Mouse (Mus musculus): ENCODE measurements around the gene Tomm20. TPM values are rescaled to one million over a fixed set of nuclear protein-coding genes. Genes with fewer than 3 reads are reported as not detected.

Tomm20 gene
- polyA plus RNA-seq, 1 experiment from 2014 or later: 185 TPM

DNA sequence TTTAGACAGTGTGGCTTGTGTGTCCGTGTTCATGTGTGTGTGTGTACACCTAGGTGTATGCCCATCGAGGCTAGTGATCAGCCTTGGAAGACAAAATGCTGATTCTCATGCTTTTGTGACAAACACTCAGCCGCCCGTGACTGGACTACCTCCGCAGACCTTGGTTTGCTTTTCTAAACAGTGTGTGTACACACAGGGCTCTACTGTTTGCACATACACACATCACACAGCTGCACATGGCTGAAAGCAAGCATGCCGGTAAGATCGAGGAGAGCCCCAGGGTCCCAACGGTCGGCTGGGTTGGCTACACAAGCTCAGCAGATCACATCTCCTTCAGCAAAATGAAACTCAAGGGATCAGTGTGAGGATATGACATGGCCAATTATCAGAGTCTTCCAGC, 41.7 kb downstream of the Tomm20 start:
- ATAC-seq (ENCODE audit: insufficient number of reproducible peaks, low FRiP score, low TSS enrichment, low read depth): no peak
- Histone ChIP-seq H3K27me3 (no peaks in the 10 kb centered on the region), H3K4me1 (0 out of 2 replicates have a peak, but pooled peaks cover 5% of the 10 kb centered on the region), H3K27ac (replicated peaks) (no peak overlapping the region), H3K9me3 (replicated peaks) (no peaks in the 10 kb centered on the region), H3K9ac (no peak overlapping the region), H3K4me2 (replicated peaks) (no peak overlapping the region), H3K4me3 (replicated peaks) (no peak overlapping the region), H3K36me3 (no peaks in the 10 kb centered on the region)
- WGBS: 85% methylated on average over 9 of the region's 9 CpGs

DNA sequence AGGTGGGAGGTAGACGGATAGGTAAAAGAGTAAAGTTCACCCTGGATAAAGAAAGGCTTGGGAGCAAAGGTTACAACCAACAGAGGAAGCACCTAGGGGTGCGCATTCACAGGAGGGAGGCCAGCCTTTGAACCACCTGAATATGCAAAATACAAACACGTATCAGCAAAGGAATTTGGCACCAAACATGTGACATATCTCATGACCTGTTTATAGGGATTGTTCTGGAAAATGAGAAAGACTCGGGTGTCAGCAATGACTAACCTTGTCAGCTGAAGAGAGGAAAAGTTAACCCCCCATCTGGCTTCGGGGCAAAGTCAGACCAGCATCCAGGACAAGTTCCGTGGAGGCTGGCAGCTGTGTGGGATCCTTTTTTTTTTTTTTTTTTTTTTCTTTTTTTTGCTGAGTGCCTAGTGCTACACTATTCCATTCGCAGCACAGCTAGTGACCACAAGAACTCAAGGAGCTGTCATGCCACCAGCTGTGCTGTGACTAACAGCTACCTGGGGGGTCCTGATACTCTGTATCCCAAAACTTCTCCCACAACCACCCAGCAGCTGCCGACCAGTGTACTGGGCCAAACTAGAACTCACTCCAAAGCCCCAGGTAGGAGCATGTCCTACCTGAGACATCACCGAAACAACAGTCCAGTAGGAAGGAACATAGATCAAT, 42.3 kb downstream of the Tomm20 start:
- H3K4me2 ChIP-seq (replicated peaks): no peak overlapping the region
- H3K27ac ChIP-seq (replicated peaks): no peak overlapping the region
- 0 out of 2 replicates have a peak, but pooled peaks cover 5% of the 10 kb centered on the region for H3K4me1 ChIP-seq
- no peak for ATAC-seq (ENCODE audit: insufficient number of reproducible peaks, low FRiP score, low TSS enrichment, low read depth)
- H3K27me3 ChIP-seq: no peaks in the 10 kb centered on the region
- no peaks in the 10 kb centered on the region for H3K9me3 ChIP-seq (replicated peaks)
- 62% methylated on average over 9 of the region's 9 CpGs for WGBS
- H3K4me3 ChIP-seq (replicated peaks): no peak overlapping the region
- H3K36me3 ChIP-seq: no peaks in the 10 kb centered on the region
- H3K9ac ChIP-seq: no peak overlapping the region

DNA sequence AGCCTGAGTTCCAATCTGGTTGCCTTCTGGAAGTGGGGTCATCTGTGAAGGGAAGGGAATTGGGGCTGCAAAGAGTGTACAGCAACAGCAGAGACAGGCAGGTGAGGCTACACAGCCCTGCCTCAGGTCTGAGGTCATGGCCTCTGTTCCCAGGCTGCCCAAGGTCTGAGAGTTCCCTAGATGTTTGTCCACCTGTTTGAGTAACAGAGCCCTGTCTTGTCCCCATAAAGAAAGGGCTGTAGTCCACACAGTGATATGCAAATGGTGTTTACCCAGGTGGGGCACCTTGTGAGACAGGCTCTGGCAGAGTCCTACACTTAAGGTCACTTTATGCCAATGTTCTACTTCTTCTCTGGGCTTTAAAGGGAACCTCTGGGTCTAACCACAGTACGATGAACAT, 44.0 kb downstream of the Tomm20 start:
- H3K27ac ChIP-seq (replicated peaks): no peak overlapping the region
- no peaks in the 10 kb centered on the region for H3K4me1 ChIP-seq
- 90% methylated on average over 1 of the region's 1 CpGs for WGBS
- no peak overlapping the region for H3K4me2 ChIP-seq (replicated peaks)
- no peak overlapping the region for H3K9ac ChIP-seq
- no peaks in the 10 kb centered on the region for H3K9me3 ChIP-seq (replicated peaks)
- H3K36me3 ChIP-seq: no peaks in the 10 kb centered on the region
- H3K4me3 ChIP-seq (replicated peaks): no peak overlapping the region
- H3K27me3 ChIP-seq: no peaks in the 10 kb centered on the region
- no peak for ATAC-seq (ENCODE audit: insufficient number of reproducible peaks, low FRiP score, low TSS enrichment, low read depth)

DNA sequence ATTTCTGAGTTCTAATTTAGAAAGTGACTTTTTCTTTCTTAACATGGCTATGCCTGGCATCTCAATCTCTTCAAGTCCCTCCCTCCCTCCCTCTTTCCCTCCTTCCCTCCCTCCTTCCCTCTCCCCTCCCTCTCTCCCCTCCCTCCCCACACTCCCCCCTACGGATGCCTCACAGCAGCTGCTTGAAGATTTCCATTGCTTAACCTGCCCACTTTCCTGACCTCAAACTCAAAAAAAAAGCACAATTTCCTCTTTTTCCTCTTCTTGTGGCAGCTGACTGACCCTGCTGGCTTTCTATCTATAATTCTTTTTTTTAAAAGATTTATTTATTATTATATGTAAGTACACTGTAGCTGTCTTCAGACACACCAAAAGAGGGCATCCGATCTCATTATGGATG, 44.6 kb downstream of the Tomm20 start:
- whole genome bisulfite sequencing: 57% methylated on average over 2 of the region's 2 CpGs
- Histone ChIP-seq H3K9ac (no peak overlapping the region), H3K9me3 (replicated peaks) (no peaks in the 10 kb centered on the region), H3K4me2 (replicated peaks) (no peak overlapping the region), H3K27ac (replicated peaks) (no peak overlapping the region), H3K27me3 (no peaks in the 10 kb centered on the region), H3K4me1 (no peaks in the 10 kb centered on the region), H3K36me3 (no peaks in the 10 kb centered on the region), H3K4me3 (replicated peaks) (no peak overlapping the region)
- ATAC-seq (ENCODE audit: insufficient number of reproducible peaks, low FRiP score, low TSS enrichment, low read depth): no peak

DNA sequence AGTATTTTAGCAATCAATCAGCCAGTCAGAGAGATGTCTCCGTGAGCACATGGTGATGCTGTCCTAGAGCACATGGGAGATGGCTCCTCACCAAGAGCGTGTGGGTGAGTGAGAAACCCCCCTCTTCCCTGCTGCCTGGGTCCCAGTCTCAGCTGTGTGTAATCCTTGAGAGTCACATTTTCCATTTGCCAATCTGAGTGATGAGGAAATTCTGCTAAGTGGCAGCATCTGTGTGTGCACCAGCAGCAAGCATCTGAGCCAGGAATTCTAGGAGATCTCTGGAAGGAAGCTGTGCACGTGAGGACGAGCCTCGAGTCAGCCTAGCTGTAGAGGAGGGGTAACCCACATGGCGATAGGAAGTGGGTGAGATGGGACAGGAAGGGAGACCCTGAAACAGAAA, 50.5 kb downstream of the Tomm20 start:
- no peak overlapping the region for H3K4me2 ChIP-seq (replicated peaks)
- no peaks in the 10 kb centered on the region for H3K36me3 ChIP-seq
- no peak overlapping the region for H3K9ac ChIP-seq
- H3K4me3 ChIP-seq (replicated peaks): no peak overlapping the region
- peak; percentile 83 for ATAC-seq (ENCODE audit: insufficient number of reproducible peaks, low FRiP score, low TSS enrichment, low read depth)
- WGBS: 20% methylated on average over 6 of the region's 6 CpGs
- no peaks in the 10 kb centered on the region for H3K27me3 ChIP-seq
- peak overlapping the region; percentile 65 for H3K27ac ChIP-seq (replicated peaks)
- H3K4me1 ChIP-seq: peaks cover 8% of the 10 kb centered on the region
- no peaks in the 10 kb centered on the region for H3K9me3 ChIP-seq (replicated peaks)

DNA sequence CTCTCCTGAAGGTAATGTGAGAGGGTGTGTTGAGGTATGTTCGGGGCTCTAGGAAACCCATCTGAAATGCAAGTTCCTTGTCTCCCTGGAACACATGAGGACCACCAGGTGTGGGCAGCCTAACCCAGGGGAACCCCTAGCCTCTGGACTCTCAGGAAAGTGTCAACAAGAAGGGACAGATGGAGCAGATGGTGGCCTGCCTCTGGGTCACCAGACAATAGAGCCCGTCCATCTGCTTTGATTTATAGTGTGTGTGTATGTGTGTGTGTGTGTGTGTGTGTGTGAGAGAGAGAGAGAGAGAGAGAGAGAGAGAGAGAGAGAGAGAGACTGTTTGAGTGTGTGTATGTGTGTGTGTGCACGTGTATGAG, 58.0 kb downstream of the Tomm20 start:
- no peaks in the 10 kb centered on the region for H3K36me3 ChIP-seq
- H3K9ac ChIP-seq: no peak overlapping the region
- peaks cover 40% of the 10 kb centered on the region for H3K4me1 ChIP-seq
- H3K27me3 ChIP-seq: no peaks in the 10 kb centered on the region
- no peaks in the 10 kb centered on the region for H3K9me3 ChIP-seq (replicated peaks)
- WGBS: 61% methylated on average over 3 of the region's 3 CpGs
- ATAC-seq (ENCODE audit: insufficient number of reproducible peaks, low FRiP score, low TSS enrichment, low read depth): no peak
- no peak overlapping the region for H3K4me3 ChIP-seq (replicated peaks)
- peak overlapping the region; percentile 95 for H3K27ac ChIP-seq (replicated peaks)
- H3K4me2 ChIP-seq (replicated peaks): no peak overlapping the region

DNA sequence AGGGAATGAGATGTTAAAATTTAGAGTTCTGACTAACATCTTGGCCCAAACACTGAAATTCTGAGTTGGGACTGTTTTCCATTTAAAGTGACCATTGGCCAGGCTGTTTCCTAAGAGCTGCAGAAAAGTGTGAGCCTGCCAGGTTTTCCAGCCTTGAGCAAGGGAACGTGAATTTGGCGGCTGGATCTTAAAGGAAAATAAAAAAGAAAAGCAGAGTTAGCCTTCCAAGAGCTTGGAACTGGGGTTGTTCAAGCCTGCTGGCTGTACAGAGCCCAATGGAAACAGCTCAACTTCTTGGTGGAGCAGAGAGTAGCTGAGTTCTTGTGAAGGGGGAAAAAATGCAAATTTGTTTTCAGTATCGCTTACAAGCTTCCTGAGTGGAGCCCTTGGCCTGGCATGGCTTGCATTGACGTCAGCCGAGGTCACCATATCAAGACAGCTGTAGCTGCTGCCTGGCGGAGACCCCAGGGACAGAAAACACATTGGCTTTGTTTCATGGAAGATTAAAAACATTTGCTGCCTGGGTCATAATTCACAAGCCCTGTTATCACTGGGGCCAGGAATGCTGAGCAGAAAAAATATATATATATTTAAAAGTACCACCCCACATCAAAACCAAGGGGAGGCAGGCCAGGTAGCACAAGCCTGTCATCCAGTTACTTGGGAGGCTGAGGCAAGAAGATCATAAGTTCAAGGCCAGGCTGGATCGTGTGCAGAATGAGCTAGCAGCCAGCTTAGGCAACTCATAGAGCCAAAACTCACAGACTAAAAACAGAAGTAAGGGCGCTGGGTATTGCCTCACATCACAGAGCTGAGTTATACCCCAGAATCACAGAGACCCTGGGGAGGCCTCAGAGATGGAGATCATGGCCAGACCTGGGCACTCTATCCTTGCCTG, 58.7 kb downstream of the Tomm20 start:
- Histone ChIP-seq H3K27ac (replicated peaks) (peak overlapping the region; percentile 95), H3K4me3 (replicated peaks) (no peak overlapping the region), H3K9ac (no peak overlapping the region), H3K9me3 (replicated peaks) (no peaks in the 10 kb centered on the region), H3K4me1 (peaks cover 40% of the 10 kb centered on the region), H3K27me3 (no peaks in the 10 kb centered on the region), H3K36me3 (no peaks in the 10 kb centered on the region), H3K4me2 (replicated peaks) (peak overlapping the region; percentile 8; the same call in 1 of the 2 replicates)
- 33% methylated on average over 8 of the region's 8 CpGs for WGBS
- ATAC-seq (ENCODE audit: insufficient number of reproducible peaks, low FRiP score, low TSS enrichment, low read depth): peak; percentile 67

DNA sequence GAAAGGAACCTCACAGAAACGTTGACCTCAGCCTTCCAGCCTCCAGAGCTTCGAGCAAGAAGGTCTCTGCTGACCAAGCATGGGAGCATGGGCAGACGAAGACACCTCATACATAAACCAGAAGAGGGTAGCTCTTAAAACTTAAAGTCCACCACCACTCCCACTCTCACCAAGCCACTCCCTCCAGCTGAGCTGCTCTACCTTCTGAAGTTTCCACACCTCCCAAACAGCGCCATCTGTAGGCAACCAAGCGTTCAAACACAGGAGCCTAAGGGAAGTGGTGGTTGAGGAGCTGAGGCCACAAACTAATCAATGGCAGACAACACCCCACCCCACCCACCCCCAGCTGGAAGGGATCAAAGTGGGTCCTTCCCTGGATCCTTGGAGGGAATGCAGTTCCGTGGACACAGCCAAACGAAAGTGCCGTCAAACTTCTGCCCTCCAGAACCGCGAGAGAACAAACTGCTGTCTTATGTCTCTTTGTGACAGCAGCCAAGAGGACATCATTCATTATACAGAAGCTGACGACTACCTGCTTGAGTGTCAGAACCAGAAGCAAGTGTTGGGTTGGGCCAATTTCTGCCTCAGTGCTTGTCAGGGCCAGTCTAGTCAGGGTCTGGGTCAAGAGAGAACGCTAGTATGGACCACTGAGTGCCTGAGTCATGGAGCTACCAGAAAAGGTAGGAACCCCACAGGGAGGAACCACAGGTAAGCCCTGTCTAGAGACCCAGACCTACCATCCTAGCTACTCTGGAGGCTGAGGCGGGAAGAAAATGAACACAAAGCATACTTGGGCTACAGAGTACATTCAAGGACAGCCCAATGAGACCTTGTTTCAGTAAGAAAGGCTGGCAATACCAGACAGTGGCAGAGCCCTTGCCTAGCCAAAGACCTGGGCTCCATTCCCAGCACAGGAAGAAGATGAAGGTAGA, 59.8 kb downstream of the Tomm20 start:
- no peaks in the 10 kb centered on the region for H3K9me3 ChIP-seq (replicated peaks)
- no peaks in the 10 kb centered on the region for H3K27me3 ChIP-seq
- H3K36me3 ChIP-seq: no peaks in the 10 kb centered on the region
- WGBS: 63% methylated on average over 13 of the region's 13 CpGs
- H3K4me3 ChIP-seq (replicated peaks): no peak overlapping the region
- ATAC-seq (ENCODE audit: insufficient number of reproducible peaks, low FRiP score, low TSS enrichment, low read depth): no peak
- peak overlapping the region; percentile 95 for H3K27ac ChIP-seq (replicated peaks)
- H3K4me1 ChIP-seq: peaks cover 40% of the 10 kb centered on the region
- no peak overlapping the region for H3K9ac ChIP-seq
- no peak overlapping the region for H3K4me2 ChIP-seq (replicated peaks)

DNA sequence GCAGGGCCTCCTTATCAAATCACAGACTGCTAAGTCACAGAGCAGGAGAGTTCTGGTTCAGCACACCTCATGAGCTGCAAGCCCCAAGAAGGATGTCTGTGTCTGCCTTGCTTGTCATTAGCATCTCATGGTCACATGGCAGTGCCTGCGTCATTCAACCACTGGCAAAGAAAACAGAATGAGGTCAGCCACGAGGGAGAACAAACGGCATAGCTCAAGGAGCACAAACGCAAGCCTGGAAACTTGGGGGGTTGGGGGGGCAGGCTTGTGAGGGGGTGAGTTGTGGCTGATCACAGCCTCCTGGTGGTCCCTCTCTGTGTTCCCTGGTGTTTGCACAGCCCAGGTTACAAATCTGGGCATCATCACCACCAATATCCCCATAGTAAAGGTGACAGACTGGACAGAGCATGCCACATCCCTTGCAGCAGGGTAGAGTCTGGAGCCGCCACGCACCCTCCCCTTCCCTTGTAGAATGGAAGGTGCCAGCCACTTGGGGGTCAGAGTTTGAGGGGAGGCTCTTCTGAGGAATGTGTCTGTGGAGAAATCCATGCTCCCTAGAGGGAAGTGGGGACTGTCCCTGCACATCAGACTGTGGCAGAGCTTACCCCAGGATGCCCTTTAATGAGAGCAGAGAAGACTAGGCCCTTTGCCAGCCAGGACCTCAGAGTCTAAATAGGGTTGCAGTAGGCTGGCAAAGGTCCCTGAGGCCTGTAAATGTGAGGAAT, 61.3 kb downstream of the Tomm20 start:
- Histone ChIP-seq H3K9me3 (replicated peaks) (no peaks in the 10 kb centered on the region), H3K27ac (replicated peaks) (peak overlapping the region; percentile 29; the same call in 1 of the 2 replicates), H3K9ac (no peak overlapping the region), H3K4me1 (peaks cover 40% of the 10 kb centered on the region), H3K27me3 (no peaks in the 10 kb centered on the region), H3K4me3 (replicated peaks) (no peak overlapping the region), H3K4me2 (replicated peaks) (no peak overlapping the region), H3K36me3 (no peaks in the 10 kb centered on the region)
- WGBS: 36% methylated on average over 6 of the region's 6 CpGs
- no peak for ATAC-seq (ENCODE audit: insufficient number of reproducible peaks, low FRiP score, low TSS enrichment, low read depth)

DNA sequence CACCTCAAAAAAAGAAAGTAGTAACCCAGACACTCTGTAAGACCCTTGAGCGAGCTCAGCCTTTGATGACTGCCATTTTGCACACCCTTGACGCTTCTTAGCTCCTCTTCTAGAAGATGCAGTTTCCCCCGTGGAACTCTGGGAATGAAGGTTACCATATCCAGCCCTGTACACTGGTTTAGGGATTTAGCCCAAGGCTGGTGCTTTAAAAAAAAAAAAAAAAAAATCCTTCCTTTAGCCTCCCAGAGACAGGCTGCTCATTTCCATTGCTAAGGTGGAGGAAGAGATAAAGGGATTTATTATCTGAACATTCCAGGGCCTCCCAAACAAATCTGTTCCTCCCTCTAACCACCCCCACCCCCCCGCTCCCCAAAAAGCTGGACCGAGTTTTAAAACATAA, 61.9 kb downstream of the Tomm20 start:
- no peaks in the 10 kb centered on the region for H3K36me3 ChIP-seq
- H3K4me3 ChIP-seq (replicated peaks): no peak overlapping the region
- no peaks in the 10 kb centered on the region for H3K27me3 ChIP-seq
- no peak for ATAC-seq (ENCODE audit: insufficient number of reproducible peaks, low FRiP score, low TSS enrichment, low read depth)
- H3K27ac ChIP-seq (replicated peaks): no peak overlapping the region
- peaks cover 40% of the 10 kb centered on the region for H3K4me1 ChIP-seq
- no peak overlapping the region for H3K4me2 ChIP-seq (replicated peaks)
- H3K9ac ChIP-seq: no peak overlapping the region
- no peaks in the 10 kb centered on the region for H3K9me3 ChIP-seq (replicated peaks)
- 71% methylated on average over 5 of the region's 5 CpGs for WGBS
